Mouse (Mus musculus): ENCODE measurements at regions not wholly inside any gene's neighbourhood (a gene's known extent, or its start where the extent isn't known, plus 50 kb on each side); places are given as distances from the start of the nearest gene placed in this dataset.

DNA sequence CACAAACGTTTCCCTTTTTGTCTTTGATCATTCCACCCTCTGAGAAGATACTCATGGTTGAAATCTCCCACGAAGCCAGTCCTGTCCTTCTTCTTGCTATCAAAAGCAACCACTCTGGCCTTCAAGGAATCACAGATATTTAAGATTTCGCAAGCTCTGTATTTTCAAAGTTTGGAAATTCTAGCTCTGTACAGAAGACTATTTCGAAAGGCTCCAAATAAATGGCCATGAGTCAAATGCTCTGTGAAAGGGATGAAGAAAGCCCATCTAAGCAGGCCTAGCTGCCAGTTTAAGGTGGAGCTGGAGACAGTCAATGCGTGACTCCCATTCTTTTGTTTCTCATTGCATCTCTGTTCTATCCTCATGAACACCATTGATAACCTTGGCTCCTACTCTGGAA is 363.5 kb upstream of the Runx1 start:
- no peaks in the 10 kb centered on the region for H3K9me3 ChIP-seq
- 83% methylated on average over 5 of the region's 5 CpGs for WGBS
- no peaks in the 10 kb centered on the region for H3K4me1 ChIP-seq
- no peak overlapping the region for H3K4me2 ChIP-seq
- H3K27ac ChIP-seq, result no peak overlapping the region
- no peak overlapping the region for H3K4me3 ChIP-seq (replicated peaks)
- no peak overlapping the region for H3K9ac ChIP-seq
- no peaks in the 10 kb centered on the region for H3K27me3 ChIP-seq
- no peak for ATAC-seq (ENCODE audit: low FRiP score)
- no peaks in the 10 kb centered on the region for H3K36me3 ChIP-seq (replicated peaks)

DNA sequence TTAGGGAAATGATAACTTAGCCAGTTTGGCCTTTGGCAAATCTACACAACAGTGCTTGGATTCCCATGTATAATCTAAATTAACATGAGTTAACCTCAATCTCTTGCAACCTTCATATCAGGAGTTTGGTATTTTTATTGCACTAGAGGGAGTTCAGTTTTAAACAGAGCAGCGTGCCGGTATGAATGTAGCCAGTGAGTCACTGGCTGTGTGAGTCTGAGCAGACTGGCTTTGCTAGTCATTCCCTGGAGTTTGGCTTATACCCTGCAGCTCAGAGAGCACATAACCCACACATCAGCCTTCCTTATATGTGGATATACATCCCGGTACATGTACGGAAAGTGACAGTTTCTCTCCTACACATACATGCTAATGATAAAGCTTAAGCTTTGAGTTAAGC is 360.6 kb upstream of the Runx1 start:
- Histone ChIP-seq H3K27ac (no peak overlapping the region), H3K4me2 (no peak overlapping the region), H3K36me3 (replicated peaks) (no peaks in the 10 kb centered on the region), H3K4me1 (no peaks in the 10 kb centered on the region), H3K9me3 (no peaks in the 10 kb centered on the region), H3K4me3 (replicated peaks) (no peak overlapping the region), H3K9ac (no peak overlapping the region), H3K27me3 (no peaks in the 10 kb centered on the region)
- 95% methylated on average over 4 of the region's 4 CpGs for WGBS
- ATAC-seq (ENCODE audit: low FRiP score), result no peak

- 87% methylated on average over 3 of the region's 3 CpGs for WGBS
- no peaks in the 10 kb centered on the region for H3K4me1 ChIP-seq
- H3K9ac ChIP-seq, result no peak overlapping the region
- no peak overlapping the region for H3K4me2 ChIP-seq
- no peaks in the 10 kb centered on the region for H3K27me3 ChIP-seq
- H3K9me3 ChIP-seq, result no peaks in the 10 kb centered on the region
- no peak overlapping the region for H3K27ac ChIP-seq
- no peaks in the 10 kb centered on the region for H3K36me3 ChIP-seq (replicated peaks)
- no peak for ATAC-seq (ENCODE audit: low FRiP score)
- H3K4me3 ChIP-seq (replicated peaks), result no peak overlapping the region
Measured at GRCm38 (mm10) chr16:93182656-93183055, 356.7 kb upstream of the Runx1 start.

GRCm38 (mm10) chr16:93181497-93181896 is 355.5 kb upstream of the Runx1 start:
- no peak for ATAC-seq (ENCODE audit: low FRiP score)
- no peak overlapping the region for H3K4me3 ChIP-seq (replicated peaks)
- 95% methylated on average over 8 of the region's 8 CpGs for WGBS
- H3K4me2 ChIP-seq, result no peak overlapping the region
- no peak overlapping the region for H3K9ac ChIP-seq
- no peaks in the 10 kb centered on the region for H3K36me3 ChIP-seq (replicated peaks)
- no peak overlapping the region for H3K27ac ChIP-seq
- H3K27me3 ChIP-seq, result no peaks in the 10 kb centered on the region
- H3K9me3 ChIP-seq, result no peaks in the 10 kb centered on the region
- no peaks in the 10 kb centered on the region for H3K4me1 ChIP-seq

DNA sequence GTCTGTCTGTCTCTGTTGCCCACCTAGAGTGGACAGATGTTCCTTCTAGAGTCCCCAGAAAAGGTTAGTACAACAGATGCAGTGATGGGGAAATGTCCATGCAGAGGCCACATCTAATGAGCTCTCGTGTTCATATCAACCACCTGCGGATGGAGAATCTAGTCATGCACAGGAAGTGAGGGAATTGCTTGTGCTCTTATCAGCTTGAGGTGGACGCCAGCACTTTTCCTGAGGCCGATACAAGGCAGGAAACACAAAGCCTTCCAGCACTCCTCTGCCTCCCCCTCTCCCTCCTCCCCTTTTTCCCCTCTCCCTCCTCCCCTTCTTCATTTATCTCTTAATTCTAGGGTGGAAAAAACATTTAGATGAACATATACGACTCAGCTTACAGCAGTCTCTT is 354.3 kb upstream of the Runx1 start:
- Histone ChIP-seq H3K9me3 (no peaks in the 10 kb centered on the region), H3K27me3 (no peaks in the 10 kb centered on the region), H3K4me2 (no peak overlapping the region), H3K4me1 (no peaks in the 10 kb centered on the region), H3K4me3 (replicated peaks) (no peak overlapping the region), H3K9ac (no peak overlapping the region), H3K27ac (no peak overlapping the region), H3K36me3 (replicated peaks) (no peaks in the 10 kb centered on the region)
- no peak for ATAC-seq (ENCODE audit: low FRiP score)
- 88% methylated on average over 5 of the region's 5 CpGs for WGBS

GRCm38 (mm10) chr16:93166667-93167066 is 340.7 kb upstream of the Runx1 start:
- Histone ChIP-seq H3K27me3 (no peaks in the 10 kb centered on the region), H3K36me3 (replicated peaks) (no peaks in the 10 kb centered on the region), H3K9ac (no peak overlapping the region), H3K27ac (no peak overlapping the region), H3K4me3 (replicated peaks) (no peak overlapping the region), H3K4me2 (no peak overlapping the region), H3K4me1 (no peaks in the 10 kb centered on the region), H3K9me3 (no peaks in the 10 kb centered on the region)
- WGBS, result 88% methylated on average over 3 of the region's 3 CpGs
- ATAC-seq (ENCODE audit: low FRiP score), result no peak

- Histone ChIP-seq H3K9ac (no peak overlapping the region), H3K36me3 (replicated peaks) (no peaks in the 10 kb centered on the region), H3K4me2 (no peak overlapping the region), H3K27ac (no peak overlapping the region), H3K4me3 (replicated peaks) (no peak overlapping the region), H3K4me1 (no peaks in the 10 kb centered on the region), H3K9me3 (no peaks in the 10 kb centered on the region), H3K27me3 (no peaks in the 10 kb centered on the region)
- WGBS, result 83% methylated on average over 8 of the region's 8 CpGs
- ATAC-seq (ENCODE audit: low FRiP score), result no peak
Measured at GRCm38 (mm10) chr16:93158526-93159226, 332.7 kb upstream of the Runx1 start.

DNA sequence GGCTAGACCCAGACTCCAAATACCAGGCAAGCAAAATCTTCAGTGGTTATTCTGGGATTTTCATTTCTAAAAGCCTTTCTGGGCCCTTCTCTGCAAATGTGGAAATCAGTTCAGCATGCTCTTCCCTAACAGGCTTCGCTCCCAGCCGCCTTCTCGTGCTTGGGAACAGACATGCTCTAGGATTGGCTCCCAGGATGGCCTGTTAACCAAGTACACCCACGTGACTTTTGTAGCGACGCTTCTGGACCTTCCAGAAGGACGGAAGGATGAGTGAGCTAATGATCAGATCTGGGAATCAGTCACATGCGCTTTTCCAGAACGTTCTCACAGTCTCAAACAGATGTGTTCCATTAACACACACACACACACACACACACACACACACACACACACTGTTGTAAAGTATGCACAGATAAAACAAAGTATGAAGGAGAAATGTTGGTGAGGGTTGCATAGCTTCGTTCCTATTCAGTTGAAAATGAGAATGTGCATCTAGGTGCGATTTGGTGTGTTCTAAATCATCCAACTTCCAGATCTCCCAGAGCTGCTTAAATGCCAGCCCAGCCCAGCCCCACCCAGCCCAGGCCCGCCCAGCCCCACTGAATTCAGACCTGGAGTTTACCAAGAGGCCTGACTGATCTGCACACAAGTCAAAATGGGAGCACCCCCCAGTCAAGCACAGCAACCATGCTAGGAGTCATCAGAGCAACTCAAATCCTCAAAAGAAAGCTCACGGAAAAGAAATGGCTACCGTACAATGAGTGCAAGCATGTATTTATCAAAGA is 327.8 kb upstream of the Runx1 start:
- H3K27me3 ChIP-seq, result no peaks in the 10 kb centered on the region
- no peak overlapping the region for H3K27ac ChIP-seq
- no peak overlapping the region for H3K4me2 ChIP-seq
- ATAC-seq (ENCODE audit: low FRiP score), result no peak
- no peaks in the 10 kb centered on the region for H3K4me1 ChIP-seq
- H3K4me3 ChIP-seq (replicated peaks), result no peak overlapping the region
- 86% methylated on average over 14 of the region's 14 CpGs for WGBS
- H3K36me3 ChIP-seq (replicated peaks), result no peaks in the 10 kb centered on the region
- no peaks in the 10 kb centered on the region for H3K9me3 ChIP-seq
- no peak overlapping the region for H3K9ac ChIP-seq

DNA sequence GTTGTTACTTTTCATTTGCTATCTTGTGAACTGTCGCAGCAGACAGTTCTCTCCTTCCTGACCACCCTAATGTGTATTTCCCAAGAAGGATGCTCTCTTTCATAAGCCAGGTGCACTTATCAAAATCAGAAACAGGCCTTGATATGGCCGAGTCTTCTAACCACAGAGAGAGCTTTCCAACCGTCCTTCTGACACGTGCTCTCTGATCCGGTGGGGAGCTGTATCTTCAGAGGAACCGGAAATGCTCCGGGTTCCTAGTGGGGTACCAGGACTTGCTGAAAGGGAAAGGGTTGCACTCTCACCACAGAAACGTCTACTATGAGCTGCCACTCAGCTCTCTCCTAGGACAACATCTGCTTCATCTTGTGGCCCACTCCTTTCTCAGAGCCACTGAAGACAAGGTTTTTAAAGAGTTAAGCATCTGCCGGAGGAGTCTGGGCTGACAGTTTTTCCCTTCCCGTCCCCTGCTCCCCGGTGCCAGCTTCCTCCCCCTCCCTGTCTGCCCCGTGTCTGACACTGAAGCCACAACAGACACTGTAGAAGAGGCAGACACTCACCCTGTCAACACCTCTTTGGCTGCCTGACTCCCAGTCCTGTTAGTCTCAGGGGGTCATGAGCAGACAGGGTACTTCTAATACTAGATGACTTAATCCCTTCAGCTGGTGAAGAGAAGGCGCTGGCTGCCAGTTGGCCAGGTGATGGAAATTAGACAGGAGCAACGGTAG is 327.0 kb upstream of the Runx1 start:
- no peak for ATAC-seq (ENCODE audit: low FRiP score)
- no peak overlapping the region for H3K4me3 ChIP-seq (replicated peaks)
- H3K9me3 ChIP-seq, result no peaks in the 10 kb centered on the region
- H3K36me3 ChIP-seq (replicated peaks), result no peaks in the 10 kb centered on the region
- no peaks in the 10 kb centered on the region for H3K27me3 ChIP-seq
- H3K4me1 ChIP-seq, result no peaks in the 10 kb centered on the region
- H3K4me2 ChIP-seq, result no peak overlapping the region
- WGBS, result 59% methylated on average over 14 of the region's 14 CpGs
- H3K9ac ChIP-seq, result no peak overlapping the region
- no peak overlapping the region for H3K27ac ChIP-seq

DNA sequence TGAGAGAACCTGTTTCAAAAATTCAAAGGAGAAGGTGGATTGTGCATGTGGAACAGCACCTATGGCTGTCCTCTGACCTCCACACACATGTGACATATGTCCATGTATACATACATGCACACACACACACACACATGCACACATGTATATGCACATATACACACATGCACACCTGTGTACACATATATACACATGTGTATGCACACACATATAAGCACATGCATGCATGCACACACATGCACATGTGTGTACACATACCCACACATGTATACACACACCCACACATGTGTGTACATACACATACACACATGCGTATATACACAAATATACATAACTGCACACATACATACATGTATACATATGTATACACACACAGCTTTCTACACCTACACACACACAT is 326.1 kb upstream of the Runx1 start:
- Histone ChIP-seq H3K9me3 (no peaks in the 10 kb centered on the region), H3K36me3 (replicated peaks) (no peaks in the 10 kb centered on the region), H3K9ac (no peak overlapping the region), H3K27me3 (no peaks in the 10 kb centered on the region), H3K27ac (no peak overlapping the region), H3K4me1 (no peaks in the 10 kb centered on the region), H3K4me3 (replicated peaks) (no peak overlapping the region), H3K4me2 (no peak overlapping the region)
- WGBS, result 97% methylated on average over 1 of the region's 1 CpGs
- ATAC-seq (ENCODE audit: low FRiP score), result no peak

- ATAC-seq (ENCODE audit: low FRiP score), result no peak
- no peaks in the 10 kb centered on the region for H3K36me3 ChIP-seq (replicated peaks)
- 96% methylated on average over 2 of the region's 2 CpGs for WGBS
- H3K27ac ChIP-seq, result no peak overlapping the region
- H3K9me3 ChIP-seq, result no peaks in the 10 kb centered on the region
- no peak overlapping the region for H3K4me2 ChIP-seq
- no peak overlapping the region for H3K9ac ChIP-seq
- H3K4me1 ChIP-seq, result no peaks in the 10 kb centered on the region
- no peak overlapping the region for H3K4me3 ChIP-seq (replicated peaks)
- no peaks in the 10 kb centered on the region for H3K27me3 ChIP-seq
Measured at GRCm38 (mm10) chr16:93151652-93152051, 325.7 kb upstream of the Runx1 start.

GRCm38 (mm10) chr16:93150451-93150850 is 324.5 kb upstream of the Runx1 start:
- no peak overlapping the region for H3K9ac ChIP-seq
- H3K27ac ChIP-seq, result no peak overlapping the region
- 82% methylated on average over 12 of the region's 12 CpGs for WGBS
- H3K9me3 ChIP-seq, result no peaks in the 10 kb centered on the region
- no peaks in the 10 kb centered on the region for H3K4me1 ChIP-seq
- no peak overlapping the region for H3K4me2 ChIP-seq
- H3K4me3 ChIP-seq (replicated peaks), result no peak overlapping the region
- no peak for ATAC-seq (ENCODE audit: low FRiP score)
- H3K27me3 ChIP-seq, result no peaks in the 10 kb centered on the region
- H3K36me3 ChIP-seq (replicated peaks), result no peaks in the 10 kb centered on the region
